Mouse (Mus musculus): Measurements from ENCODE around the gene Speg. TPM values are rescaled to one million over a fixed set of nuclear protein-coding genes. Genes with fewer than 3 reads are reported as not detected.

Speg gene
- polyA plus RNA-seq, 1 experiment from 2014 or later = 15.9 TPM

DNA sequence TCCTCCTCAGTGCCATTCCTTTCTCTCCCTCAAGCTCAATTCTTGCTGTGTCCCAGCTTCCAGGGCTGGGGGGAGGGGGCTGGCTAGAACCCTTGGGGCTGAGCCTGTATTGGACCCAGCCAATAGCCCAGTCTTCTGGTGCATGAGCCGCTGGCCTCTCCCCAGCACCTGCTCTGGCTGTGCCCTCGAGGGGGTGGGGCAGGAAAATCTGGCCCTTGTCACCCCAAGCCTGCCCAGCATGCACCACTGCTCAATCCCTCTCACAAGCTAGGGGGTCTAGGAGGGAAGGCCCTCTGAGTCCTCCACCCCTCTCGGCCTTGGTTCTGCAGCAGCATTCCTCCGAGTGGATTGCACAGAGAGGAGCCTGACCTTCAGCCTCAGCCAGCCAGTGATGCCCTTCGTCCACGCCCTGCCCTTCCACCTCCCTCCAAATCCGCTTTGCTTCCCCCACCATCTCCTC lies 12.4 kb downstream of the Speg start:
- Histone ChIP-seq H3K4me3 (peak overlapping the region; percentile 27; the same call in 1 of the 2 replicates), H3K36me3 (peaks cover 12% of the 10 kb centered on the region), H3K27me3 (peaks cover 72% of the 10 kb centered on the region), H3K9ac (peak overlapping the region; percentile 65), H3K4me2 (peak overlapping the region; percentile 52), H3K4me1 (replicated peaks) (peaks cover 70% of the 10 kb centered on the region), H3K9me3 (no peaks in the 10 kb centered on the region), H3K27ac (no peak overlapping the region)
- WGBS = 11% methylated on average over 7 of the region's 7 CpGs
- no peak for ATAC-seq (ENCODE audit: low FRiP score)

DNA sequence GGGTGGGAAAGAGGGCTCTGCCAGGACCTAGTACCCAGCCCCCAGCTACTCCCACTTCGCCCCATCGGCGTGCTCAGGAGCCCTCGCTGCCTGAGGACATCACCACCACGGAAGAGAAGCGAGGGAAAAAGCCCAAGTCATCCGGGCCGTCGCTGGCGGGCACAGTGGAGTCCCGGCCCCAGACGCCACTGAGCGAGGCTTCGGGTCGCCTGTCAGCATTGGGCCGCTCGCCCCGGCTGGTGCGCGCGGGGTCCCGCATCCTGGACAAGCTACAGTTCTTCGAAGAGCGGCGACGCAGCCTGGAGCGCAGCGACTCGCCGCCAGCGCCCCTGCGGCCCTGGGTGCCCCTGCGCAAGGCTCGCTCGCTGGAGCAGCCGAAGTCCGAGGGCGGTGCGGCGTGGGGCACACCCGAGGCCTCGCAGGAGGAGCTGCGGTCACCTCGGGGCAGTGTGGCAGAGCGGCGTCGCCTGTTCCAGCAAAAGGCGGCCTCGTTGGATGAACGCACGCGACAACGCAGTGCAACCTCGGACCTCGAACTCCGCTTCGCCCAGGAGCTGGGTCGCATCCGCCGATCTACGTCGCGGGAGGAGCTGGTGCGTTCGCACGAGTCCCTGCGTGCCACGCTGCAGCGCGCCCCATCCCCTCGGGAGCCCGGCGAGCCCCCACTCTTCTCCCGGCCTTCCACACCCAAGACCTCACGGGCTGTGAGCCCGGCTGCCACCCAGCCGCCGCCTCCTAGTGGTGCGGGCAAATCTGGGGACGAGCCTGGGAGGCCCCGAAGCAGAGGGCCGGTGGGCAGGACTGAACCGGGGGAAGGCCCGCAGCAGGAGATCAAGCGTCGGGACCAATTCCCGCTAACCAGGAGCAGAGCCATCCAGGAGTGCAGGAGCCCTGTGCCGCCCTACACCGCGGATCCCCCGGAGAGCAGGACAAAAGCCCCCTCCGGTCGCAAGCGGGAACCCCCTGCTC lies 13.1 kb downstream of the Speg start:
- no peak for ATAC-seq (ENCODE audit: low FRiP score)
- Histone ChIP-seq H3K27me3 (peaks cover 72% of the 10 kb centered on the region), H3K4me3 (peak overlapping the region; percentile 27), H3K4me1 (replicated peaks) (peaks cover 67% of the 10 kb centered on the region), H3K9me3 (no peaks in the 10 kb centered on the region), H3K4me2 (peak overlapping the region; percentile 52), H3K27ac (no peak overlapping the region), H3K36me3 (peaks cover 12% of the 10 kb centered on the region), H3K9ac (peak overlapping the region; percentile 65)
- 2% methylated on average over 94 of the region's 94 CpGs for WGBS

DNA sequence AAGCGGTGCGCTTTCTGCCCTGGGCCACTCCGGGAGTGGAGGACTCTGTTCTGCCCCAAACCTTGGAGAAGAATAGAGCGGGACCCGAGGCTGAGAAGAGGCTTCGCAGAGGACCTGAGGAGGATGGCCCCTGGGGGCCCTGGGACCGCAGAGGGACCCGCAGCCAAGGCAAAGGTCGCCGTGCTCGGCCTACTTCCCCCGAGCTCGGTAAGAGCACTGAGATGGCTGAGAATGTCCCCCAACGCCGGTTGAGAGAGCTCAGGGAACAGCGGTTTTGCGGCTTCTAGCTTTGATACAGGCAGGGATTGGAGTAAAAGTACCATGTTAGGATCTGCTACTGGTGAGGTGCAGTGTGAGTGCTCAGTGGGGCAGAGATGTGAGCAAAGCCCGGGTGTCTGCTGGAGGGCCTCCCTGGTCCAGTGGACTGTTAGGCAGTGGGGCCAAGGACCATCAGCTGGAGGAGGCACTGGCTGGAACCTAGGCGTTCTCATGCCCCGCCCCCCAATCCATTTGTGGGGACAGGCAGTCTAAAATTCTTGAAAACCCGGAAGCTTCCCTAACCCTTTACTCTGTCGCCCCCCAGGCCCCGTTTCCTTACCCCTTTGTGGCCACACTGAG lies 13.9 kb downstream of the Speg start:
- Histone ChIP-seq H3K9ac (peak overlapping the region; percentile 65), H3K4me2 (peak overlapping the region; percentile 52), H3K4me3 (peak overlapping the region; percentile 27), H3K27ac (no peak overlapping the region), H3K4me1 (replicated peaks) (peaks cover 69% of the 10 kb centered on the region), H3K36me3 (peaks cover 12% of the 10 kb centered on the region), H3K9me3 (no peaks in the 10 kb centered on the region), H3K27me3 (peaks cover 69% of the 10 kb centered on the region)
- ATAC-seq (ENCODE audit: low FRiP score) = no peak
- WGBS = 17% methylated on average over 23 of the region's 23 CpGs

DNA sequence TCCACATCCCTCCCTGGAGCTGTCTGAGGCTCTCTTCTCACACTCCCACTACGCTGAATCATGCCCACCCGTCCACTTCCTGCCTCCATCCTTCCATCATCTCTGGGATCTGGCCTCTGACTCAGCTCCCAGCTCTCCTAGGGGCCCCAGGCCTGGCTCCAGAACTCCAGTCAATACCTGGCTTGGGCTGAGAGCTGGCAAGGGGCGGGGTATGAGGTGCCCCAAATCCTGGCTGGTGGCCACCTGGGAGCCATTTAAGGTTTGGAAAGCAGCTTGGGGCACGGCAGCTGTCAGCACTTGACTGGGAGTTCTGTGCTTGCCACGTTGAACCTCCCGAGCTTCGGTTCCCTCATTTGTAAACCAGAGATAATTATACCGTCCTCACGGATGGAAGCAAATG lies 18.0 kb downstream of the Speg start:
- no peak overlapping the region for H3K4me3 ChIP-seq
- H3K27me3 ChIP-seq = peaks cover 35% of the 10 kb centered on the region
- WGBS = 74% methylated on average over 9 of the region's 9 CpGs
- peaks cover 29% of the 10 kb centered on the region for H3K4me1 ChIP-seq (replicated peaks)
- H3K27ac ChIP-seq = no peak overlapping the region
- no peak overlapping the region for H3K9ac ChIP-seq
- no peaks in the 10 kb centered on the region for H3K9me3 ChIP-seq
- peaks cover 20% of the 10 kb centered on the region for H3K36me3 ChIP-seq
- H3K4me2 ChIP-seq = no peak overlapping the region
- no peak for ATAC-seq (ENCODE audit: low FRiP score)

DNA sequence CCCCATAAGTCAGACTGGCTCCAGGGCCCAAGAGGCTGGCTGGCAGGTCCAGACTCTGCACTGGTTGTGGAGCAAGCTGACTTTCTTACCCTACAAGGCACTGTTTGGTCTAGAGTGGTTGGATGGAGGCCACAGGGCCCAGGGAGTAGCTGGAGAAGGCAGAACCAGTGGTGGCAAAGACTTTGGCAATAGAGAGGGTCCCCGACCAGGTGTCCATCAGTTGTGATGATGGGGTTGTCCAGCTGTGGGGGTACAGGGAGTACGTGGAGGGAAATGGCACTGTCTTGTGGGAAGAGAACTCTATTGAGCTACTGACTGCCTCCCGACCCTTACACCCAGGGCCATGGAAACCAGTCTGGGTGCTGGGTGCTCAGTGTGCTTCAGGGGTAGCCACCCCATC lies 18.7 kb downstream of the Speg start:
- Histone ChIP-seq H3K4me3 (no peak overlapping the region), H3K27me3 (peaks cover 28% of the 10 kb centered on the region), H3K4me2 (no peak overlapping the region), H3K27ac (no peak overlapping the region), H3K4me1 (replicated peaks) (peaks cover 23% of the 10 kb centered on the region), H3K9ac (no peak overlapping the region), H3K9me3 (no peaks in the 10 kb centered on the region), H3K36me3 (peaks cover 18% of the 10 kb centered on the region)
- ATAC-seq (ENCODE audit: low FRiP score) = no peak
- 89% methylated on average over 3 of the region's 3 CpGs for WGBS

DNA sequence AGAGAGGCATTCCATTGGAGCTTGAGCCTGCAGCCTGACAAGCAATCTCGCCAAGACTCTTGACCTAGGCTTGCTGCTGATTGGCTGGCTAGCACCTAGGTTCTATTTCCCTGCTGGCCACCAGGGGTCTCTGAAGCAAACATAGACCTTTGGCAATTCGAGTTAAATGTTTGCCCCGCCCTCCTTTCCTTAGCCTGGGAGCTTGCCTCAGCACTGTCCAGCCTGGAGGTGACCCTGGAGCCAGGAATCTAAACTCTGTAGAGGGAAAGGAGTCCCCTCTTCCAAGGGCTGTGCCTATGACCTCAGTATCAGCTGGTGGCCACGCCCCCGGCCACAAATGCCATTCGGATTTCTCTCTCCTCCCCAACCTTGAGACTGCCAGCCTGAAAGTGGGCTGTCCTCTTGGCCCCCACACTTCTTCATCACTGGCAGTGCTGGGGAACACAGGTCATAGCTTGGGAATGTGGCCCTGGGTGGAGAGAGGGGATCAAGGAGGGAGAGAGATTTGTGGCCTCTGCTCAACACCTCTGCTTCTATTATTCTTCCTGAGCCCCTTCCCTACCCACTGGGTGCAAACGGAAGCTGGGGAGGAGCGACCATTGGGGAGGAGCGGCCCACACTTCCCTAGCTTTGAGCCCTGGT lies 23.8 kb downstream of the Speg start:
- 0 out of 2 replicates have a peak overlapping the region, but pooled peaks have one; percentile 51 for H3K9ac ChIP-seq
- 13% methylated on average over 9 of the region's 9 CpGs for WGBS
- H3K27ac ChIP-seq = peak overlapping the region; percentile 72
- ATAC-seq (ENCODE audit: low FRiP score) = 0 out of 2 replicates have a peak, but pooled peaks have one; percentile 25
- 0 out of 2 replicates have a peak, but pooled peaks cover 2% of the 10 kb centered on the region for H3K27me3 ChIP-seq
- H3K9me3 ChIP-seq = no peaks in the 10 kb centered on the region
- no peak overlapping the region for H3K4me3 ChIP-seq
- 0 out of 2 replicates have a peak overlapping the region, but pooled peaks have one; percentile 36 for H3K4me2 ChIP-seq
- H3K36me3 ChIP-seq = peaks cover 41% of the 10 kb centered on the region
- peaks cover 27% of the 10 kb centered on the region for H3K4me1 ChIP-seq (replicated peaks)

DNA sequence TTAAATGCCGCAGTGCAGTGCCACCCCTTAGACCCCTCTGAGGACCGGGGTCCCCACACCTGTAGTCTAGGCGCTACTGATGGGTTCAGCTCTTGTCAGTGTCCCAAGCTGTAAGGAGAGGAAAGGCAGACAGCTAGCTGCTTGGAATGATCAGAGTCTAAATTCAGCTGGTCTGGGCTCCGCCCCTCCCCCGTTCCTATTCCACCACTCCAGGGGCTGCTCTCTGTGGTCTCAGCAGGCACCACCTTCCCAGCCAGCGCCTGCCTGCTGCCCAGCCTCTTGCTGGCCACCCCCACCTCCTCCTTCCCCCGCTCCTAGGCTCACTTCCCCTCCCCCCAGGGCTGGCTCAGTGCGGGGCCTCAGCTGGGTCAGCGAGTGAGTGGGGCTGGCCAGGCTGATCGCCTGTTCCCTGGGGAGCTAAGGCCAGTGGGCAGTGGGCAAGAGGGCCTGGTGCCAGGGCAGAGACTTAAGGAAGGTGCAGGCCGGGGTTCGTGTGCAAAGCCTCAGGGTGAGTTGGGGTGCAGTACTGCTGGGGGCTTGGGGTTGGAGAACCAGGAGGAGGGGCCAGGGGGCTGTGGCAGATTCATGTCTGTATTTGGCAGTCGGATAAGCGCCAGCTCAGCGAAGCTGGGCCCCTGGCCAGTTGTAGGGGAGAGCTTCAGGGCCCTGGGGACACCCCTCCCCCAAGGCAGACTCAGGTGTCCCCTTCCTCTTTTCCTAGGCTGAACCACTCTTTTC lies 24.8 kb downstream of the Speg start:
- Histone ChIP-seq H3K4me1 (replicated peaks) (peaks cover 25% of the 10 kb centered on the region), H3K27me3 (0 out of 2 replicates have a peak, but pooled peaks cover 2% of the 10 kb centered on the region), H3K9ac (peak overlapping the region; percentile 51), H3K4me2 (peak overlapping the region; percentile 36), H3K27ac (peak overlapping the region; percentile 72), H3K4me3 (no peak overlapping the region), H3K36me3 (peaks cover 51% of the 10 kb centered on the region), H3K9me3 (no peaks in the 10 kb centered on the region)
- WGBS = 7% methylated on average over 15 of the region's 15 CpGs
- peak; percentile 52 for ATAC-seq (ENCODE audit: low FRiP score)

DNA sequence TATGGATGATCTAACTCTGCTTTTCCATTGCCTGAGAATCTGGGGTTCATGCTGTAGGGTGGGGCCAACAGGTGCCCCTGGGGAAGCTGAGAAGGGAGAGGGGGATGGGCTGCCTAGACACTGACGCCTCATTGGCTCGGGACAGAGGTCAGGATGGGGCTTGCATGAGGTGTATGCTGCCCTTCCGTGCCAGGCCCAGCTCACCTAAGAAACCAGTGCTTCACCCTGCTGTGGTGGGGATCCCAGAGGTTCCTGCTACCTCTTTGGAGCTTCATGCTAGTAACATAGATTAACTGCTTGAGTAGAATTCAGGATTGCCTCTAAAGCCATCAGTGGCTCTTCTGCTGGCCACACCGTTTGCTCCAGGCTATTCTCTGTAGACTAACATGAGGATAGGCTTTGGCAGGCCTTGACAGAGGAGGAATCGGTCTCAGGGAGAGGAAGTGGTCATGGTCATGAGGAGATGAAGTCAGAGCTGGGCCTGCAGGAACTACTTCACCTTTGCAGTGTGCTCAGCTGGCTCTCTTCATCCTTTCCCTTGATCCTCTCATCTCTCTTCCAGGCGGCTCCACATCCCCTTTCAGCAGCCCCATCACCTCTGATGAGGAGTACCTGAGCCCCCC lies 25.5 kb downstream of the Speg start:
- Histone ChIP-seq H3K4me3 (peak overlapping the region; percentile 7; the same call in 1 of the 2 replicates), H3K9me3 (no peaks in the 10 kb centered on the region), H3K36me3 (peaks cover 53% of the 10 kb centered on the region), H3K4me2 (peak overlapping the region; percentile 36), H3K9ac (peak overlapping the region; percentile 51; the same call in 1 of the 2 replicates), H3K4me1 (replicated peaks) (peaks cover 25% of the 10 kb centered on the region), H3K27me3 (0 out of 2 replicates have a peak, but pooled peaks cover 3% of the 10 kb centered on the region), H3K27ac (0 out of 2 replicates have a peak overlapping the region, but pooled peaks have one; percentile 72)
- no peak for ATAC-seq (ENCODE audit: low FRiP score)
- WGBS = 48% methylated on average over 6 of the region's 6 CpGs

DNA sequence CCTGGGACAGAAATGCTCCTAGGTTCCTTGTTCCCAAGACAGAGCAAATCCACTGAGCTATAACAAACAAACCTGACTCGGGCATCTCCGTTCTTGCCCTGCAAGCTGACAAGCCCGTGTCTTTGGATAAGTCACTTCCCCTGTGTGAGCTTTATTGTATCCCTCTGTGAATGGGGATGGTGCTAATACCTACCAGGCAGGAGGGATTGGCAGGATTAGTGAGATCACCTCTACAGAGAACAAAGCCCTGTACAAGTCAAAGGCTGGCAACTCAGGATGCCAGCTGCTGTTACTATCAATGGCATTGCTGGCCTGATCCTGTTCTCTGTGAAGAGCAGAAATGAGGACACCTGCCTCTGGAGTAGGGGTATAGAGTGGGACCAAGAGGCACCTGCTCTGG lies 30.4 kb downstream of the Speg start:
- peaks cover 7% of the 10 kb centered on the region for H3K4me1 ChIP-seq (replicated peaks)
- no peak overlapping the region for H3K4me3 ChIP-seq
- WGBS = 88% methylated on average over 3 of the region's 3 CpGs
- no peak overlapping the region for H3K9ac ChIP-seq
- no peak for ATAC-seq (ENCODE audit: low FRiP score)
- peaks cover 69% of the 10 kb centered on the region for H3K36me3 ChIP-seq
- 0 out of 2 replicates have a peak, but pooled peaks cover 3% of the 10 kb centered on the region for H3K27me3 ChIP-seq
- no peak overlapping the region for H3K27ac ChIP-seq
- no peak overlapping the region for H3K4me2 ChIP-seq
- no peaks in the 10 kb centered on the region for H3K9me3 ChIP-seq

DNA sequence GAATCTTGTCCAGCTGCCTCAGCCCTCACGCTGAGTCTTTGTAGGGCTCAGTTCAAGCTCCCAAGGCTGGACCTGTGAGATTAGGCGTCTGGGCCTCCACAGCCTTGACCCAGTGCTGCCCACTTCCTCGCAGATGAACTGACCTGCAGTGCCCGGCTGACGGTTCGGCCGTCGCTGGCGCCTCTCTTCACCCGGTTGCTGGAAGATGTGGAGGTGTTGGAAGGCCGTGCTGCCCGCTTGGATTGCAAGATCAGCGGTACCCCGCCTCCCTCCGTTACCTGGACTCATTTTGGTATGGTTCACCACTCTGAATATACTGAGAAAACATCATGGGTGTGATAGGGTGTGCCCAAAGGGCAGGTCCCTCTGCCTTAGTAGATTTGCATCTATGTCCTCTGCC lies 31.1 kb downstream of the Speg start:
- Histone ChIP-seq H3K36me3 (peaks cover 63% of the 10 kb centered on the region), H3K27ac (no peak overlapping the region), H3K4me2 (no peak overlapping the region), H3K4me3 (no peak overlapping the region), H3K9ac (no peak overlapping the region), H3K9me3 (no peaks in the 10 kb centered on the region), H3K27me3 (0 out of 2 replicates have a peak, but pooled peaks cover 3% of the 10 kb centered on the region), H3K4me1 (replicated peaks) (peaks cover 6% of the 10 kb centered on the region; the same call in 1 of the 2 replicates)
- no peak for ATAC-seq (ENCODE audit: low FRiP score)
- WGBS = 96% methylated on average over 15 of the region's 15 CpGs

DNA sequence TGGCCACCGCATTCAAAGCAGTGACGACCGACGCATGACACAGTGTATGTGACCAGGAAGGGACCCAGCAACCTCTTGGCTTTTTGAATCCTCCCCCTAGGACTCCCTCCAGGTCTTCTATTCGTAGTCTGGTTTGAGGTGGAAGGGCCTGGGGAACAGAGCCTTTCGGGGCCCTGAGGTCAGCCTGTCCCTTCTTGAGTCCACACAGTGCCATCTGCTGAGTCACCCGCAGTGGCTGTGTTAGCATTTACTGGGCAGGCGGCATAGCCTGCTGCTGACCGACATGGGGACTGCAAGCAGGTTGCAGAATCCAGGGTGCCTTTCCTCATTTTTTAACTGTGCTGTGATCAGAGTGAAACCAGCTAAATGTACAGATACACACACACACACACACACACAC lies 32.0 kb downstream of the Speg start:
- Histone ChIP-seq H3K36me3 (peaks cover 54% of the 10 kb centered on the region), H3K4me1 (replicated peaks) (peaks cover 6% of the 10 kb centered on the region; the same call in 1 of the 2 replicates), H3K27ac (no peak overlapping the region), H3K4me3 (no peak overlapping the region), H3K9me3 (no peaks in the 10 kb centered on the region), H3K27me3 (0 out of 2 replicates have a peak, but pooled peaks cover 3% of the 10 kb centered on the region), H3K9ac (no peak overlapping the region), H3K4me2 (no peak overlapping the region)
- ATAC-seq (ENCODE audit: low FRiP score) = no peak
- 94% methylated on average over 9 of the region's 9 CpGs for WGBS
